In genomic region chr12:112694127-112694475, GRCm38 (mm10) we compare ENCODE assay signal across 8 mouse cellular contexts. TPM values are rescaled to one million over a fixed set of nuclear protein-coding genes. Genes with fewer than 3 reads are reported as not detected.
DNase-seq lines count a peak whose midpoint lies in the region; ATAC-seq and TF ChIP-seq lines count a peak whose summit lies in the region.

No protein-coding gene starts in this region.

- TF ChIP-seq POLR2A in CH12.LX (IDR thresholded peaks at IDR 0.05; ENCODE audit: low read depth, low read length) = no peak
- no peak for TF ChIP-seq POLR2A in thymus, adult 2 months (IDR thresholded peaks at IDR 0.05; ENCODE audit: control insufficient read depth, extremely low read depth, insufficient read depth, low read length, poor library complexity)

- peak overlapping the region; percentile 75 for H3K4me3 ChIP-seq in heart, embryonic 12.5 days
- H3K4me3 ChIP-seq in CH12.LX (replicated peaks in 1 of 3; ENCODE audit: low read depth in 2 of 3, low read length in 2 of 3, poor library complexity in 1 of 3) = peak overlapping the region; percentile 79 to 88 (median 81)
- H3K4me3 ChIP-seq in hindbrain, embryonic 10.5 days = peak overlapping the region; percentile 70
- H3K4me3 ChIP-seq in macrophage (ENCODE audit: inconsistent target) = peak overlapping the region; percentile 87
- H3K4me3 ChIP-seq in thymus, adult 2 months (ENCODE audit: control insufficient read depth, insufficient read depth, low read length) = no peak overlapping the region

- no peak for ATAC-seq in heart, embryonic 12.5 days (ENCODE audit: insufficient number of reproducible peaks, low FRiP score)

- WGBS in heart, embryonic 12.5 days = 81% methylated on average over 10 of the region's 10 CpGs
- 86% methylated on average over 10 of the region's 10 CpGs for WGBS in hindbrain, embryonic 10.5 days
- 81% methylated on average over 10 of the region's 10 CpGs for WGBS in macrophage (ENCODE audit: missing documents)
- 77% methylated on average over 10 of the region's 10 CpGs for WGBS in thymus, adult 2 months

- in situ Hi-C loops in CH12.LX (cut with MboI; ENCODE audit: low pct_ligation_motif_present, low pct_unique_long_range_greater_than_20kb, low sequenced_read_pairs) = no loop called here

- H3K9me3 ChIP-seq in heart, embryonic 12.5 days (replicated peaks) = no peaks in the 10 kb centered on the region
- no peaks in the 10 kb centered on the region for H3K9me3 ChIP-seq in CH12.LX (replicated peaks; ENCODE audit: low read length)
- H3K9me3 ChIP-seq in hindbrain, embryonic 10.5 days = no peaks in the 10 kb centered on the region

- intact Hi-C loops in heart, postnatal 14 days (cut with DNase I) = no loop called here

- no peaks in the 10 kb centered on the region for H3K36me3 ChIP-seq in heart, embryonic 12.5 days
- H3K36me3 ChIP-seq in CH12.LX (replicated peaks in 1 of 2; ENCODE audit: control insufficient read depth in 1 of 2, insufficient read depth in 1 of 2, low read length in 1 of 2) = peaks cover 0 to 25% of the 10 kb centered on the region in 2 experiments
- no peaks in the 10 kb centered on the region for H3K36me3 ChIP-seq in hindbrain, embryonic 10.5 days
- H3K36me3 ChIP-seq in macrophage (ENCODE audit: inconsistent target) = no peaks in the 10 kb centered on the region
- no peaks in the 10 kb centered on the region for H3K36me3 ChIP-seq in thymus, adult 2 months (ENCODE audit: control insufficient read depth, insufficient read depth, low read length)

- H3K9ac ChIP-seq in heart, embryonic 12.5 days = peak overlapping the region; percentile 92
- H3K9ac ChIP-seq in CH12.LX (ENCODE audit: insufficient read depth, low read depth) = peak overlapping the region; percentile 89

- H3K4me2 ChIP-seq in heart, embryonic 12.5 days = peak overlapping the region; percentile 92
- H3K4me2 ChIP-seq in CH12.LX (ENCODE audit: insufficient read depth, low read depth, poor library complexity, severe bottlenecking) = peak overlapping the region; percentile 60

- H3K4me1 ChIP-seq in heart, embryonic 12.5 days (replicated peaks) = peaks cover 15% of the 10 kb centered on the region
- peaks cover 9 to 26% of the 10 kb centered on the region in 2 experiments for H3K4me1 ChIP-seq in CH12.LX (ENCODE audit: control insufficient read depth in 1 of 2, insufficient read depth in 2 of 2)
- H3K4me1 ChIP-seq in hindbrain, embryonic 10.5 days (replicated peaks) = peaks cover 32% of the 10 kb centered on the region
- H3K4me1 ChIP-seq in thymus, adult 2 months (replicated peaks; ENCODE audit: control insufficient read depth, insufficient read depth, low read length) = peaks cover 14% of the 10 kb centered on the region

- H3K79me2 ChIP-seq in CH12.LX (replicated peaks; ENCODE audit: control insufficient read depth, extremely low read depth, insufficient read depth, poor library complexity, severe bottlenecking) = no peaks in the 10 kb centered on the region
- H3K79me2 ChIP-seq in macrophage (ENCODE audit: inconsistent target) = peaks cover 11% of the 10 kb centered on the region; the same call in 1 of the 2 replicates

- DNase-seq in heart, postnatal 14 days = no peak
- no peak for DNase-seq in CH12.LX (ENCODE audit: extremely low read depth)
- no peak for DNase-seq in hindbrain, embryonic 10.5 days (ENCODE audit: low spot score)
- DNase-seq in thymus, adult 2 months = no peak
- no peak for DNase-seq in urinary bladder, postnatal 4 days (ENCODE audit: low spot score in 2 of 2)
- DNase-seq in gastrocnemius, postnatal 25 days = no peak

- dilution Hi-C loops in CH12.LX (cut with MboI; ENCODE audit: extremely low pct_ligation_motif_present, extremely low pct_unique_long_range_greater_than_20kb, low sequenced_read_pairs) = no loop called here

- H3K27ac ChIP-seq in heart, embryonic 12.5 days (ENCODE audit: poor library complexity, severe bottlenecking) = no peak overlapping the region
- no peak overlapping the region for H3K27ac ChIP-seq in CH12.LX (ENCODE audit: insufficient read depth, low read depth)
- peak overlapping the region; percentile 95 for H3K27ac ChIP-seq in hindbrain, embryonic 10.5 days
- H3K27ac ChIP-seq in macrophage = peak overlapping the region; percentile 79
- no peak overlapping the region for H3K27ac ChIP-seq in thymus, adult 2 months (ENCODE audit: control insufficient read depth, insufficient read depth, low read length)

- H3K27me3 ChIP-seq in heart, embryonic 12.5 days (replicated peaks) = peaks cover 26% of the 10 kb centered on the region
- peaks cover 10% of the 10 kb centered on the region for H3K27me3 ChIP-seq in CH12.LX (replicated peaks)
- H3K27me3 ChIP-seq in hindbrain, embryonic 10.5 days (ENCODE audit: insufficient read depth, poor library complexity, severe bottlenecking) = peaks cover 23% of the 10 kb centered on the region
- no peaks in the 10 kb centered on the region for H3K27me3 ChIP-seq in thymus, adult 2 months (ENCODE audit: control insufficient read depth, insufficient read depth, low read length)

- TF ChIP-seq EP300 in CH12.LX (IDR thresholded peaks at IDR 0.05; ENCODE audit: low read length) = no peak

- TF ChIP-seq RAD21 in CH12.LX (IDR thresholded peaks at IDR 0.05; ENCODE audit: low read depth, low read length) = no peak

- no peak for TF ChIP-seq CTCF in CH12.LX (conservative IDR thresholded peaks at IDR 0.05 in 1 of 2, IDR thresholded peaks at IDR 0.05 in 1 of 2; ENCODE audit: low read depth in 2 of 2, low read length in 2 of 2)
- TF ChIP-seq CTCF in thymus, adult 2 months (IDR thresholded peaks at IDR 0.05; ENCODE audit: borderline replicate concordance, control insufficient read depth, extremely low read depth, insufficient read depth, low read length, poor library complexity) = no peak

TF ChIP-seq in CH12.LX, 34 proteins besides CTCF, POLR2A, EP300 and RAD21 (continues in another document):
- no peak for TF ChIP-seq JUN (IDR thresholded peaks at IDR 0.05; ENCODE audit: insufficient read depth, low read depth, low read length)

RNA-seq across cellular contexts. Expression of gene Zbtb42, which starts 15.5 kb away (rescaled TPM):
- polyA plus RNA-seq in heart, embryonic 12.5 days (2016; fragmentation: Nextera tagmentation; extraction: Ambion mirVana) = 4.7 and 6.4 TPM in 2 replicates
- 1 to 10 TPM; 5.8 to 7.2 TPM for total RNA-seq in heart, postnatal 14 days (2021)
- total RNA-seq in CH12.LX (2012; rRNA removed) (0.30 and 0.63 TPM in 2 replicates), CH12.LX (2014; rRNA removed) (not detected in 2 replicates)
- polyA plus RNA-seq in CH12.LX (2012; ENCODE audit: insufficient read length, low read depth) (0.08 and 0.11 TPM in 2 replicates), macrophage (2018) (3.2 to 4.7 TPM (median 3.5 TPM) in 3 replicates)
- 7.1 and 10.9 TPM in 2 replicates for polyA plus RNA-seq in hindbrain, embryonic 10.5 days (2016; fragmentation: Nextera tagmentation; extraction: Ambion mirVana)
- total RNA-seq in macrophage (2018; cell fraction: chromatin; rRNA removed) = 1 to 10 TPM in 19 of 26 experiments, under 1 TPM in 6, not detected in 1; 0.33 to 9.8 (median 1.9) TPM
- total RNA-seq in macrophage (2018; cell fraction: cytosol; rRNA removed) = 10 to 100 TPM in 1 of 26 experiments, 1 to 10 TPM in 25; 1.1 to 13.8 (median 3.6) TPM
- 10 to 100 TPM in 2 of 26 experiments, 1 to 10 TPM in 24; 1.0 to 13.1 (median 3.1) TPM for total RNA-seq in macrophage (2018; cell fraction: nucleus; rRNA removed)
- polyA plus RNA-seq in thymus, adult 2 months (2012; rRNA removed) = 15.9 and 17.8 TPM in 2 replicates
- total RNA-seq in gastrocnemius, postnatal 25 days (2021) = 1 to 10 TPM; 1.2 to 1.9 TPM

RNA-seq across cellular contexts. Expression of gene Akt1, which starts 19.4 kb away (rescaled TPM):
- 180 and 184 TPM in 2 replicates for polyA plus RNA-seq in heart, embryonic 12.5 days (2016; fragmentation: Nextera tagmentation; extraction: Ambion mirVana)
- 100 to 1,000 TPM; 217 to 237 TPM for total RNA-seq in heart, postnatal 14 days (2021)
- total RNA-seq in CH12.LX (2012; rRNA removed) (66.6 and 79.9 TPM in 2 replicates), CH12.LX (2014; rRNA removed) (69.8 and 74.4 TPM in 2 replicates)
- polyA plus RNA-seq in CH12.LX (2012; ENCODE audit: insufficient read length, low read depth) (144 and 178 TPM in 2 replicates), macrophage (2018) (174 to 203 TPM (median 184 TPM) in 3 replicates)
- 50.9 and 56.8 TPM in 2 replicates for polyA plus RNA-seq in hindbrain, embryonic 10.5 days (2016; fragmentation: Nextera tagmentation; extraction: Ambion mirVana)
- total RNA-seq in macrophage (2018; cell fraction: chromatin; rRNA removed) = 100 to 1,000 TPM in 20 of 26 experiments, 10 to 100 TPM in 6; 46.0 to 331 (median 122) TPM
- total RNA-seq in macrophage (2018; cell fraction: cytosol; rRNA removed) = 100 to 1,000 TPM in 25 of 26 experiments, 10 to 100 TPM in 1; 98.0 to 240 (median 160) TPM
- 100 to 1,000 TPM in 16 of 26 experiments, 10 to 100 TPM in 10; 69.7 to 196 (median 103) TPM for total RNA-seq in macrophage (2018; cell fraction: nucleus; rRNA removed)
- 220 and 229 TPM in 2 replicates for polyA plus RNA-seq in thymus, adult 2 months (2012; rRNA removed)
- total RNA-seq in gastrocnemius, postnatal 25 days (2021) = 10 to 100 TPM; 63.5 to 69.7 TPM

RNA-seq across cellular contexts. Expression of gene Cep170b, which starts 26.2 kb away (rescaled TPM):
- polyA plus RNA-seq in heart, embryonic 12.5 days (2016; fragmentation: Nextera tagmentation; extraction: Ambion mirVana) = 7.0 and 7.3 TPM in 2 replicates
- 1 to 10 TPM; 8.6 to 9.9 TPM for total RNA-seq in heart, postnatal 14 days (2021)
- 30.6 and 39.1 TPM in 2 replicates for total RNA-seq in CH12.LX (2012; rRNA removed)
- total RNA-seq in CH12.LX (2014; rRNA removed) = 44.4 and 48.1 TPM in 2 replicates
- 44.4 and 63.1 TPM in 2 replicates for polyA plus RNA-seq in CH12.LX (2012; ENCODE audit: insufficient read length, low read depth)
- 6.7 and 8.7 TPM in 2 replicates for polyA plus RNA-seq in hindbrain, embryonic 10.5 days (2016; fragmentation: Nextera tagmentation; extraction: Ambion mirVana)
- 10 to 100 TPM in 11 of 26 experiments, 1 to 10 TPM in 15; 1.3 to 34.8 (median 7.2) TPM for total RNA-seq in macrophage (2018; cell fraction: chromatin; rRNA removed)
- total RNA-seq in macrophage (2018; cell fraction: cytosol; rRNA removed) = 10 to 100 TPM in 1 of 26 experiments, 1 to 10 TPM in 25; 2.0 to 10.2 (median 6.0) TPM
- total RNA-seq in macrophage (2018; cell fraction: nucleus; rRNA removed) = 10 to 100 TPM in 6 of 26 experiments, 1 to 10 TPM in 20; 2.8 to 17.8 (median 7.1) TPM
- 3.1 to 9.1 TPM (median 4.7 TPM) in 3 replicates for polyA plus RNA-seq in macrophage (2018)
- 21.1 and 22.8 TPM in 2 replicates for polyA plus RNA-seq in thymus, adult 2 months (2012; rRNA removed)
- total RNA-seq in gastrocnemius, postnatal 25 days (2021) = 1 to 10 TPM; 8.8 to 9.1 TPM

RNA-seq across cellular contexts. Expression of gene Siva1, which starts 49.6 kb away (rescaled TPM):
- polyA plus RNA-seq in heart, embryonic 12.5 days (2016; fragmentation: Nextera tagmentation; extraction: Ambion mirVana) = 99.4 and 116 TPM in 2 replicates
- total RNA-seq in heart, postnatal 14 days (2021) = 10 to 100 TPM; 25.4 to 30.9 TPM
- total RNA-seq in CH12.LX (2012; rRNA removed) = 137 and 149 TPM in 2 replicates
- 78.1 and 81.9 TPM in 2 replicates for total RNA-seq in CH12.LX (2014; rRNA removed)
- polyA plus RNA-seq in CH12.LX (2012; ENCODE audit: insufficient read length, low read depth) = 135 and 158 TPM in 2 replicates
- polyA plus RNA-seq in hindbrain, embryonic 10.5 days (2016; fragmentation: Nextera tagmentation; extraction: Ambion mirVana) = 281 and 334 TPM in 2 replicates
- total RNA-seq in macrophage (2018; cell fraction: chromatin; rRNA removed) = 10 to 100 TPM in 9 of 26 experiments, 1 to 10 TPM in 16, not detected in 1; 1.1 to 26.5 (median 6.5) TPM
- total RNA-seq in macrophage (2018; cell fraction: cytosol; rRNA removed) = 10 to 100 TPM; 12.1 to 26.8 (median 20.1) TPM
- total RNA-seq in macrophage (2018; cell fraction: nucleus; rRNA removed) = 10 to 100 TPM in 11 of 26 experiments, 1 to 10 TPM in 15; 2.3 to 45.8 (median 8.3) TPM
- 5.6 to 43.8 TPM (median 19.5 TPM) in 3 replicates for polyA plus RNA-seq in macrophage (2018)
- 131 and 134 TPM in 2 replicates for polyA plus RNA-seq in thymus, adult 2 months (2012; rRNA removed)
- 10 to 100 TPM; 13.4 to 16.1 TPM for total RNA-seq in gastrocnemius, postnatal 25 days (2021)

Comparison
In these comparisons a context has a peak if more than half of its experiments do, and no peak if none do; other contexts are left out.
1. H3K27ac ChIP-seq: peak in hindbrain, embryonic 10.5 days (single experiment) and macrophage (single experiment); none in heart, embryonic 12.5 days (single experiment), CH12.LX (single experiment) and thymus, adult 2 months (single experiment).